Mouse (Mus musculus) lung, embryonic 15.5 days (tissue): ENCODE measurements at regions not wholly inside any gene's neighbourhood (a gene's known extent, or its start where the extent isn't known, plus 50 kb on each side); places are given as distances from the start of the nearest gene placed in this dataset.

Experiments used
- ATAC-seq: fragments of 200-750 bp; cut with Nextera tagmentation; 2 replicates; pipeline ENCODE4 v1.8.0; 2017; ENCODE audit warnings: moderate number of reproducible peaks, borderline replicate concordance; ENCODE audit not compliant: low FRiP score, low TSS enrichment; ENCODE audit errors: extremely low read depth
- H3K27ac ChIP-seq: fragments of 300-500 bp; sonication (generic); 2 replicates; pipeline ENCODE4 v1.5.1; 2015; ENCODE audit warnings: moderate library complexity, mild to moderate bottlenecking, inconsistent platforms
- H3K27me3 ChIP-seq: fragments of 300-500 bp; sonication (generic); 2 replicates; pipeline ENCODE4 v1.6.1; 2015; ENCODE audit warnings: inconsistent platforms
- H3K36me3 ChIP-seq: fragments of 300-500 bp; sonication (generic); 2 replicates; pipeline ENCODE4 v1.6.1; 2015; ENCODE audit warnings: inconsistent platforms
- H3K4me1 ChIP-seq: fragments of 300-500 bp; sonication (generic); 2 replicates; pipeline ENCODE4 v1.6.1; 2015; ENCODE audit warnings: inconsistent platforms
- H3K4me2 ChIP-seq: fragments of 300-500 bp; sonication (generic); 2 replicates; pipeline ENCODE4 v1.6.1; 2015; ENCODE audit warnings: inconsistent platforms, mild to moderate bottlenecking, moderate library complexity
- H3K4me3 ChIP-seq: fragments of 300-500 bp; sonication (generic); 2 replicates; pipeline ENCODE4 v1.5.1; 2015; ENCODE audit warnings: mild to moderate bottlenecking, inconsistent platforms
- H3K9ac ChIP-seq: fragments of 300-500 bp; sonication (generic); 2 replicates; pipeline ENCODE4 v1.6.1; 2015; ENCODE audit warnings: inconsistent platforms
- H3K9me3 ChIP-seq: fragments of 300-500 bp; sonication (generic); 2 replicates; pipeline ENCODE4 v1.6.1; 2016; ENCODE audit warnings: inconsistent platforms
- WGBS: fragments of 180-500 bp; shearing (Covaris S2); methylation state at CpG from one replicate; pipeline ENCODE4 v1.1.7; 2015; 5-methylcytosine and 5-hydroxymethylcytosine counted together

- Histone ChIP-seq H3K27me3 (no peaks in the 10 kb centered on the region), H3K4me2 (no peak overlapping the region), H3K4me3 (no peak overlapping the region), H3K9me3 (no peaks in the 10 kb centered on the region), H3K36me3 (no peaks in the 10 kb centered on the region), H3K9ac (no peak overlapping the region), H3K27ac (no peak overlapping the region), H3K4me1 (no peaks in the 10 kb centered on the region)
- 85% methylated on average over 7 of the region's 7 CpGs for WGBS
- no peak for ATAC-seq
These were observed 619.6 kb upstream of the 4930452B06Rik start for GRCm38 (mm10) chr14:9285606-9286002.

- Histone ChIP-seq H3K4me1 (no peaks in the 10 kb centered on the region), H3K36me3 (no peaks in the 10 kb centered on the region), H3K27ac (no peak overlapping the region), H3K4me2 (no peak overlapping the region), H3K9me3 (no peaks in the 10 kb centered on the region), H3K9ac (no peak overlapping the region), H3K27me3 (no peaks in the 10 kb centered on the region), H3K4me3 (no peak overlapping the region)
- no peak for ATAC-seq
- WGBS, result 62% methylated on average over 2 of the region's 2 CpGs
These were observed 619.1 kb upstream of the 4930452B06Rik start for GRCm38 (mm10) chr14:9284976-9285605.

GRCm38 (mm10) chr14:9267282-9268091 is 601.4 kb upstream of the 4930452B06Rik start:
- ATAC-seq, result no peak
- H3K9me3 ChIP-seq, result no peaks in the 10 kb centered on the region
- WGBS, result 65% methylated on average over 14 of the region's 14 CpGs

GRCm38 (mm10) chr14:9252017-9252416 is 586.0 kb upstream of the 4930452B06Rik start:
- no peak overlapping the region for H3K4me3 ChIP-seq
- no peak overlapping the region for H3K4me2 ChIP-seq
- no peak overlapping the region for H3K27ac ChIP-seq
- H3K36me3 ChIP-seq, result no peaks in the 10 kb centered on the region
- no peaks in the 10 kb centered on the region for H3K4me1 ChIP-seq
- H3K9me3 ChIP-seq, result no peaks in the 10 kb centered on the region
- H3K27me3 ChIP-seq, result no peaks in the 10 kb centered on the region
- H3K9ac ChIP-seq, result no peak overlapping the region
- no peak for ATAC-seq
- 67% methylated on average over 1 of the region's 1 CpGs for WGBS

More at GRCm38 (mm10) chr14:9267282-9268091, 601.4 kb upstream of the 4930452B06Rik start:
- Histone ChIP-seq H3K27ac (no peak overlapping the region), H3K4me3 (no peak overlapping the region), H3K9ac (no peak overlapping the region), H3K27me3 (no peaks in the 10 kb centered on the region), H3K36me3 (no peaks in the 10 kb centered on the region), H3K4me2 (no peak overlapping the region), H3K4me1 (no peaks in the 10 kb centered on the region)

GRCm38 (mm10) chr14:9245266-9245665 is 579.2 kb upstream of the 4930452B06Rik start:
- no peaks in the 10 kb centered on the region for H3K36me3 ChIP-seq
- no peak overlapping the region for H3K27ac ChIP-seq
- H3K4me2 ChIP-seq, result no peak overlapping the region
- no peaks in the 10 kb centered on the region for H3K9me3 ChIP-seq
- ATAC-seq, result no peak
- WGBS, result 37% methylated on average over 1 of the region's 1 CpGs
- no peaks in the 10 kb centered on the region for H3K4me1 ChIP-seq
- H3K4me3 ChIP-seq, result no peak overlapping the region
- no peaks in the 10 kb centered on the region for H3K27me3 ChIP-seq
- no peak overlapping the region for H3K9ac ChIP-seq

- no peaks in the 10 kb centered on the region for H3K36me3 ChIP-seq
- H3K4me3 ChIP-seq, result no peak overlapping the region
- no peaks in the 10 kb centered on the region for H3K9me3 ChIP-seq
- H3K4me2 ChIP-seq, result no peak overlapping the region
- H3K27ac ChIP-seq, result no peak overlapping the region
- H3K4me1 ChIP-seq, result no peaks in the 10 kb centered on the region
- no peaks in the 10 kb centered on the region for H3K27me3 ChIP-seq
- no peak overlapping the region for H3K9ac ChIP-seq
- ATAC-seq, result no peak
These were observed 577.3 kb upstream of the 4930452B06Rik start for GRCm38 (mm10) chr14:9243336-9243735.

GRCm38 (mm10) chr14:9242118-9242517 is 576.1 kb upstream of the 4930452B06Rik start:
- no peak for ATAC-seq
- Histone ChIP-seq H3K27ac (no peak overlapping the region), H3K4me2 (no peak overlapping the region), H3K4me3 (no peak overlapping the region), H3K9ac (no peak overlapping the region), H3K27me3 (no peaks in the 10 kb centered on the region), H3K36me3 (no peaks in the 10 kb centered on the region), H3K4me1 (no peaks in the 10 kb centered on the region), H3K9me3 (no peaks in the 10 kb centered on the region)
- 34% methylated on average over 2 of the region's 2 CpGs for WGBS

- Histone ChIP-seq H3K9ac (no peak overlapping the region), H3K36me3 (no peaks in the 10 kb centered on the region), H3K4me3 (no peak overlapping the region), H3K4me2 (no peak overlapping the region), H3K4me1 (no peaks in the 10 kb centered on the region), H3K27me3 (no peaks in the 10 kb centered on the region), H3K27ac (no peak overlapping the region), H3K9me3 (no peaks in the 10 kb centered on the region)
- ATAC-seq, result no peak
- 87% methylated on average over 6 of the region's 6 CpGs for WGBS
These were observed 561.6 kb upstream of the 4930452B06Rik start for GRCm38 (mm10) chr14:9227670-9228069.

GRCm38 (mm10) chr14:9200246-9200645 is 534.2 kb upstream of the 4930452B06Rik start:
- no peaks in the 10 kb centered on the region for H3K4me1 ChIP-seq
- ATAC-seq, result no peak
- no peak overlapping the region for H3K27ac ChIP-seq
- no peaks in the 10 kb centered on the region for H3K36me3 ChIP-seq
- no peaks in the 10 kb centered on the region for H3K27me3 ChIP-seq
- no peaks in the 10 kb centered on the region for H3K9me3 ChIP-seq
- 68% methylated on average over 2 of the region's 2 CpGs for WGBS
- no peak overlapping the region for H3K4me2 ChIP-seq
- no peak overlapping the region for H3K9ac ChIP-seq
- no peak overlapping the region for H3K4me3 ChIP-seq

- H3K27ac ChIP-seq, result no peak overlapping the region
- no peaks in the 10 kb centered on the region for H3K36me3 ChIP-seq
- H3K4me2 ChIP-seq, result no peak overlapping the region
- no peaks in the 10 kb centered on the region for H3K27me3 ChIP-seq
- no peak overlapping the region for H3K4me3 ChIP-seq
- H3K9ac ChIP-seq, result no peak overlapping the region
- H3K9me3 ChIP-seq, result no peaks in the 10 kb centered on the region
- 71% methylated on average over 4 of the region's 4 CpGs for WGBS
- no peaks in the 10 kb centered on the region for H3K4me1 ChIP-seq
- ATAC-seq, result no peak
These were observed 526.2 kb upstream of the 4930452B06Rik start for GRCm38 (mm10) chr14:9192122-9192769.

GRCm38 (mm10) chr14:9191664-9192063 is 525.6 kb upstream of the 4930452B06Rik start:
- no peaks in the 10 kb centered on the region for H3K36me3 ChIP-seq
- no peak overlapping the region for H3K4me3 ChIP-seq
- H3K4me1 ChIP-seq, result no peaks in the 10 kb centered on the region
- no peak for ATAC-seq
- H3K27ac ChIP-seq, result no peak overlapping the region
- no peak overlapping the region for H3K4me2 ChIP-seq
- H3K9me3 ChIP-seq, result no peaks in the 10 kb centered on the region
- H3K27me3 ChIP-seq, result no peaks in the 10 kb centered on the region
- no peak overlapping the region for H3K9ac ChIP-seq
- 55% methylated on average over 3 of the region's 3 CpGs for WGBS

GRCm38 (mm10) chr14:9161336-9161735 is 495.3 kb upstream of the 4930452B06Rik start:
- 89% methylated on average over 2 of the region's 2 CpGs for WGBS

More at GRCm38 (mm10) chr14:9161336-9161735, 495.3 kb upstream of the 4930452B06Rik start:
- no peak for ATAC-seq
- H3K27me3 ChIP-seq, result no peaks in the 10 kb centered on the region
- H3K36me3 ChIP-seq, result no peaks in the 10 kb centered on the region
- H3K27ac ChIP-seq, result no peak overlapping the region
- no peaks in the 10 kb centered on the region for H3K4me1 ChIP-seq
- H3K9me3 ChIP-seq, result no peaks in the 10 kb centered on the region
- no peak overlapping the region for H3K4me3 ChIP-seq
- no peak overlapping the region for H3K4me2 ChIP-seq
- H3K9ac ChIP-seq, result no peak overlapping the region
